Mouse (Mus musculus) layer of hippocampus, adult 2 months (tissue): ENCODE measurements around the gene Klrg2. TPM values are rescaled to one million over a fixed set of nuclear protein-coding genes. Genes with fewer than 3 reads are reported as not detected.

Experiments
- DNase-seq, 2 experiments: peaks; one replicate each; pipeline ENCODE4 v3.0.0; 2022; ENCODE audit warnings: low spot score in 2 of 2
- H3K27ac ChIP-seq: fragments of 200-600 bp; 2 replicates; pipeline ENCODE4 v1.8.1; 2022
- H3K4me3 ChIP-seq: fragments of 200-600 bp; 2 replicates; pipeline ENCODE4 v1.8.1; 2022; ENCODE audit warnings: mild to moderate bottlenecking
- CTCF ChIP-seq: fragments of 200-600 bp; conservative IDR thresholded peaks from 2 replicates; pipeline ENCODE4 v1.8.1; 2022; ENCODE audit warnings: antibody characterized with exemption, mild to moderate bottlenecking, moderate library complexity
- total RNA-seq, 2 experiments: library from RNA; stranded (reverse); gene quantifications; 2 replicates each; pipeline ENCODE4 v1.2.3; 2021

The Klrg2 gene
- total RNA-seq, 2 experiments from 2014 or later: 1.0 to 1.2 TPM

DNA sequence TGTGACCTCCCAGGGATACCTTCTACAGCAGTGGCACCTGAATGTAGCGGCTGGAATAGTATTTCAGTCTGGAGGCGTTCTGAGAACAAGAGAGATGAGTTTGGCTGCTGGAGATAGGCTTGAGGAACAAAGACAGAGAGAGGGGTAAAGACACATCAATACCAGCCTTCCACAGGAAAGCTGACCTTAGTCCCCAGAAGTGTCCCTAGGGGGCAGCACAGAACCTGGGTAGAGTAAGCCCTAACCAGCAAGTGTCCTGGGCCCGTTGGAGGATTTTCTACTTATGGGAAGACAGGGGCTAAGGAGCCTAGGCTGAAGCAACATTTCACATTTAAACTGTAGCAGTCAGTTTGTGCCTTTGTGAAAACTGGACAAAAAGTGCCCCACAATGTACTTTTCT lies 12.5 kb upstream of the Klrg2 start:
- H3K4me3 ChIP-seq: no peak overlapping the region
- DNase-seq: no peak
- no peak overlapping the region for H3K27ac ChIP-seq
- peak; percentile 56 for TF ChIP-seq CTCF

DNA sequence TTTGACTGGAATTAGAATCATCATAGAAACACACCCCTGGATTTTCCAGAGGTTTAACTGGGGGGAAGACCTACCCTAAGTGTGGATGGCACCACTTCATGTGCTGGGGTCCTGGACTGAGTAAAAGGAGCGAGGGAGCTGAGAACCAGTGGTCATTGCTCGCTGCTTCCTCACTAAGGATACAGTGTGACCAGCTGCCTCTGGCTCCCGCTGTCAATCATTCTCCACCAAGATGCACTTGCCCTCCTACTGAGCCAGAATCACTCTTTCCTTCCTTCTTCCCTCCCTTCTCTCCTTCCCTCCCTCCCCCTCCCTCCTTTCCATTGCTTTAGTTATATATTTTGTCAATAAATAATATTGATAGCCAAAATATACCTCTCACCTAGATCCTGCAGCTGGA lies 6.0 kb upstream of the Klrg2 start:
- Histone ChIP-seq H3K4me3 (no peak overlapping the region), H3K27ac (no peak overlapping the region)
- DNase-seq: no peak
- TF ChIP-seq CTCF: no peak

DNA sequence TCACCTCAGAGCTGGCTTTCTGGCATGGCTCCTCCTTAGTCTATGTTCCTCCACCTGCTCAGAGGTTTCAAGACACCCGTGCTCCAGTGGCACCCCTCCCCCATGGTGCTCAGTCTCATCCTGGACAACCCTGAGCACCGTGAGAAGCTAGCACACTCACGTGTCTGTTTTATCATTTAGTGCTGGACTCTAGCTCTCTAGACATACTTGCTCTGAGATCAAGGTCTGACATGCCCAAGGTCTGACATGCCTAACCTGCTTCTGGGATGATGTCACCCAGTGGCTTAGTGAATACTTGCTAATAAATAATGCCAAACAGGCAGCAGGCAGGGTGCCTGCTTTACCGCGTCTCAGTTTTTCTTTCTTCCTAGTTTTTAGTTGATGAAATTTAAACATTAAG lies 5.6 kb upstream of the Klrg2 start:
- Histone ChIP-seq H3K27ac (no peak overlapping the region), H3K4me3 (no peak overlapping the region)
- DNase-seq: no peak
- TF ChIP-seq CTCF: no peak

GRCm38 (mm10) chr6:38641645-38642044 lies 4.6 kb upstream of the Klrg2 start:
- Histone ChIP-seq H3K4me3 (no peak overlapping the region), H3K27ac (no peak overlapping the region)
- TF ChIP-seq CTCF: peak; percentile 58
- DNase-seq: no peak

DNA sequence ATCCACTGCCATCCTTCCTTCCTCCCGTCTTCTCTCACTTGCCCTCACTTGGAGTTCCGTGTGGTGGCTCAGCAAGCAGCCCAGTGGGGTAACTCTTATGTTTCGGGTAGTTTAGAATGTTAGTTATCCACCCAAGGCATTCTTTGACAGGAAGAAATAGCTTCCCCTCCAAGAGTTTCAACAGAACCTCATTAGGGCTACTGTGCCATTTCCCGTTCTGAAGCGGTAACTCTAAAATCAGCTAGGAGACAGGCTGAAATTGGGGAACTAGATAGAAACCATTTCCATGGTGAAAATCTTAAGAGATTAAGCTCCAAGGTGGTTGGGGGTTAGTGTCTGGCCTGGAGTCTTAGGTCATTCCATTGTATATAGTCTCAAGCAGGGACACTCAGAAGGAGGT lies 4.2 kb upstream of the Klrg2 start:
- no peak for TF ChIP-seq CTCF
- H3K27ac ChIP-seq: no peak overlapping the region
- DNase-seq: no peak
- H3K4me3 ChIP-seq: no peak overlapping the region

DNA sequence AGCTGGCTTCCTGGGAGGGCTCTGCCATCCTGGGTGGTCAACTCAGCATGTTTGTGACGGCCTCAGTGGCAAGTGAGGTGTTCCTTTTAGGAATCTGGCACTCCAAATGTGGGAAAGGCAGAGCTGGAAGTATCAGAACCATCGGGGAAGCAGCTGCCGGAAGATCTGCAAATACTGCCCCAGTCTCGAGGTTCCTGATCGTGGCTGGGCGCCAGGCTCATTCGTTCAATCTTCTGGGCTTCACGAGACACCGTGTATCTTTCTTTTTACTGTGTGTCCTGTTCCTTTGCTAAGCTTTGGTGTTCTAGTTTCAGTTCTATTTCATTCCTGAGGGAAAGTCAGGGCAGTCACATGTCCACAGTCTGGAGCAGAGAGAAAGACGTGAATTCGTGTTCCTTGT lies 3.4 kb upstream of the Klrg2 start:
- no peak overlapping the region for H3K27ac ChIP-seq
- DNase-seq: no peak
- no peak for TF ChIP-seq CTCF
- H3K4me3 ChIP-seq: no peak overlapping the region

DNA sequence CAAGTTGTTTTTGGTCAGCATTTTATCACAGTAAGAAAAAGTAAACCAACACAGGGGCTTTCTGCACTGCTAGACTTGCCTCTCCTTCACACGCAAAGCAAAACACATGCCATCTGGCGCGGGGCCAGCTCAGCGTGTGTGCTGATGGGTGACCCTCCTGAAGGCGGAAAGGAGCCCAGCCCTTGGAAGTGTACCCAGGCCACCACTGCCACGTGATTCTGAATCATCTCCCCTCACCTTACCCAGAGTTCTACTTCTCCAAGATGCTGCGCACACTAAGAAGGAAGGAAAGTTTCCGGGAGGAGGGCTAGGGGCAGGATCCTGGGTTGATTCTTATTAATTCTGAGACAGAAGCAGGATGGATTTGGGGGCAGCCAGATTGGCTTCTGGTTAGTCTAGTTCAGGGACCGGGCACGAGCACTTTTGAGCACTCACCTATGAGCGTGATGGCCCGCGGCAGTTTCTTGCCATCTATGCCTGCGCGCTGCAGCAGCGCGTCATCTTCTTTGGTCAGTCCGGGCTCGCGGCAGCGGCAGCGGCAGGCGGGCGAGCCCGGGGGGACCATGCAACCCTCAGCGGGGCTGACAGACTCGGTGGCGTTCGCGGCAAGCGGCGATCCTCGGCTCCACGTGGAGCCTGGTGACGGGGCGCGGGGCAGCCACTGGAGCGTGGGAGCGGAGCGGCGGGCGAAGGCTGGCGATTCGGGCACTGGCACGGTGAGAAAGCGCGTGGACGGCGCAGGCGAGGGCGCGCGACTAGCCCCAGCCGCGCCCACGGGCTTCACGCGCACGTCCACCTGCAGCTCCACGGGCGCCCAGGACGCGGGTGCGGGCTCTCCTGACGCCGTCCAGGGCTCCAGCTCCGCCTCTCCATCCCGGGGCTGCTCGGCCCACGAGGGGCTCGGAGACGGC lies 846 bp downstream of the Klrg2 start:
- H3K4me3 ChIP-seq: peak overlapping the region; percentile 61
- no peak for TF ChIP-seq CTCF
- no peak overlapping the region for H3K27ac ChIP-seq
- no peak for DNase-seq

GRCm38 (mm10) chr6:38634461-38634860 lies 2.6 kb downstream of the Klrg2 start:
- TF ChIP-seq CTCF: no peak
- no peak for DNase-seq
- Histone ChIP-seq H3K27ac (no peak overlapping the region), H3K4me3 (no peak overlapping the region)

GRCm38 (mm10) chr6:38632826-38633225 lies 4.2 kb downstream of the Klrg2 start:
- no peak overlapping the region for H3K27ac ChIP-seq
- no peak for TF ChIP-seq CTCF
- H3K4me3 ChIP-seq: no peak overlapping the region
- DNase-seq: no peak

DNA sequence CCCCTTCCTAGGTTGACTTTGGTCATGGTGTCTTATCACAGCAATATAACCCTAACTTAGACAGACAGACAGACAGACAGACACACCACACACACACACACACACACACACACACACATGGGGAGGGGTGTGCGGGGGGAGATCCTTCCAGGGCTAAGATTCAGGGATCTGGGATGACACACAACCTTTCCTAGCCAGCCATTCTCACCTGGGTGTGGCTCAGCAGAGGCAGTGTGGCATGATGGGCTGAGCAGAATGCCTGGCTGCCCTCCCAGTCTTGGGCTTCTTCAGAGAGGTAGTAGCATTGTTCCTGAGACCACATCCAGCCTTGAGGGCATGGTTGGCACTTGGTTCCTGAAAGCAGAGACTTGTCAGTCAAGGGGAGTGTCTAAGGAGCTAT lies 7.5 kb downstream of the Klrg2 start:
- no peak overlapping the region for H3K4me3 ChIP-seq
- DNase-seq: no peak

DNA sequence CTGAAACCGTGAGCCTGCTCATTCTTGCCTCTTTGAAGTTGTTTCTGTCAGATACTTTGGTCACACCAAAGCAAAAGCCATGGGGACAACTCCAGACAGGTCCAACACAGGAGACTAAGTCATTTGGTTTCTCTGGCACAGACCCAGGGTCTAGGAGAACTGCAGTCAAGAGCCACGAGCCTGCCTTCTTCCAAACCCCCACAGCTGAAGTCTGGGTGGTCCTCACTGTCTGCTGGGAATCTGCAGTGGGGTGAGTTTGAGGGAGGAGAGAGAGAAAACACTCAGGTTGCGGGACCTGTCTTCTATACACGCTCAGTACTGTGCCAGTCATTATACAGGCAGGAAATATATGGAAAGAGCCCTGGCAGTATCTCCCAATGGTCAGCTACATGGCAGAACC lies 9.6 kb downstream of the Klrg2 start:
- TF ChIP-seq CTCF: no peak
- Histone ChIP-seq H3K27ac (no peak overlapping the region), H3K4me3 (no peak overlapping the region)
- no peak for DNase-seq

More for the DNA sequence above, 7.5 kb downstream of the Klrg2 start:
- H3K27ac ChIP-seq: no peak overlapping the region
- TF ChIP-seq CTCF: no peak

DNA sequence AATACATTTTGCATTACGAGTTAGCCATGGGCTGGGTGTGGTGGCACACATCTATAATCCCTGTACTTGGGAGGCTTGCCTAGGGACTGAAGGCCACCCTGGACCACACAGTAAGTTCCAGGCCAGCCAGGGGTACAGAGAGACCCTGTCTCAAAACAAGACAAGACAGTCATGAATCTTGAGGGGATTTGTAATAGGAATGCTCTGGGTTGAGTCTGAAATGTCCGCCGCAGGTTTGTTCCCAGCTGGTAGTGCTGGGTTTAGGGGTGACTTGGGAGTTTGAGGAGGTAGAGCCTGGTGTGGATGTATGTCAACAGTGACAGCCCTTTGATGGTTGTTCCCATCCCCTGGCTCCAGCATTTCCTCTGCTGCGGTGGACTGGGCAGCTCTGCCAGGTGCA lies 10.0 kb downstream of the Klrg2 start:
- TF ChIP-seq CTCF: no peak
- Histone ChIP-seq H3K27ac (no peak overlapping the region), H3K4me3 (no peak overlapping the region)
- DNase-seq: no peak

GRCm38 (mm10) chr6:38626086-38626485 lies 11.0 kb downstream of the Klrg2 start:
- TF ChIP-seq CTCF: no peak
- no peak overlapping the region for H3K4me3 ChIP-seq
- H3K27ac ChIP-seq: no peak overlapping the region
- DNase-seq: no peak

DNA sequence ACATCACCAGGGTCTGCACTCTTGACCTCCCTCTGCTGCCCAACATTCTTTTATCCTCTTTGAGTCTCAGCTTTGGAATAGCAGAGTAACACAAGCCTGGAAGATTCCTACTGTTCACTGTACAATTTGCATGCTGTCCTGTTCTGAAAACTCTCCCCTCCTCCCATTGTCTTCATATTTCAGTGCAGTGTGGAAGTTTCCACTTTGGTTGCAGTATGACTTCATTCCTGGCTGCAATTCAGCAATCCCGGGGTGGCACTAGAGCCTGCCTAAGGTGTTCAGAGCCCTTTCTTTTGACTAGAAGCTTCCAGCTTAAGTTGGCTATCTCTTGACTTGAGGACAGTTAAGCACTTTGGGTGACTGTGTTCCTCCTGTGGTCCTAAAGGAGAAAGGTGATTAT lies 12.6 kb downstream of the Klrg2 start:
- no peak overlapping the region for H3K4me3 ChIP-seq
- no peak for TF ChIP-seq CTCF
- peak overlapping the region; percentile 57 for H3K27ac ChIP-seq
- DNase-seq: no peak

DNA sequence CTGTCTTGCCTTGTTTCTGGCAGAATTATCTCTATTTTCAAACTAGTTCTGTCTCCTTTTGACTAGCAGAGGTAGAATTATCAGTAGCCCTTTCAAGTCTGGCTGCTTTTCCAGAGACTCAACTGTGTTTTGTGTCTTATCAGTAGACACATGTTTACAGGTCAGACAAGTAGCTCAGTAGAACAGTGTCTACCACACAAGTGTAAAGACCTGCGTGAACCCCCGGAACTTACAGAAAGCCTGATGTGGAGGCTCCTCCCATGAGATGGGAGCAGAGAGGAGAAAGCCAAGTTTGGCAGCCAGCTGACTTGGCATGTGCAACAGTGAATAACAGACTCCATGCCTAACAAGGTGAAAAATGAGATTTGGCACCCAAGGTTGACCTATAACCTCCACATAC lies 13.6 kb downstream of the Klrg2 start:
- Histone ChIP-seq H3K27ac (no peak overlapping the region), H3K4me3 (no peak overlapping the region)
- no peak for DNase-seq
- TF ChIP-seq CTCF: no peak
